In the genomic region with DNA sequence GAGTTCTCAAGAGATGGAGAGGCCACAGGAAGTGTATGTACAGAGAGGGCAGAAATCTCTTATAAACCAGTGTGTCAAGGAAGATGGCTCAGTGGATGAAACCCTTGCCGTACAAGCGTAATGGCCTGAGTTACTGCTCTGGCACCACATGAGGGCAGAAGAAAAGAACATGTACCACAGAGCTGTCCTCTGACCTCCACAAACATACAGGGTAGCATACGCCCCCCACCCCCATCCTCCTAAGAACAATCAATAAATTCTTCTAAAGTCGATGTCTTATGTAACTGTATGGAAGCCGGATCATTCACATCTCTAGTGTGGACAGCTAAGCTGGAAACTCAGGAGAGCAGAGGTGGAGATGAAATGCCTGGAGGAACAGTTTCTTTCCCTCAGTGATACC, we compare ENCODE assay signal across 23 mouse cellular contexts.
A peak's percentile ranks its signal among the peaks of the same experiment; 100 is the strongest.
DNase-seq lines count a peak whose midpoint lies in the region; ATAC-seq and TF ChIP-seq lines count a peak whose summit lies in the region.
"Had no signal": no experiment of that assay in that cellular context is flagged by ENCODE, and none has a peak within 500 bp of the region (broad histone marks: within the 10 kb centered on the region; RNA-seq: fewer than 3 reads in every experiment).

No protein-coding gene starts in this region.

- peak; percentile 32; the same call in 1 of the 2 replicates for TF ChIP-seq CTCF in liver, postnatal 0 days (IDR thresholded peaks at IDR 0.05; ENCODE audit: low read depth)
- TF ChIP-seq CTCF in intestine, postnatal 0 days (IDR thresholded peaks at IDR 0.05; ENCODE audit: low read depth), result no peak

- H3K27ac ChIP-seq in liver, embryonic 12.5 days, result no peak overlapping the region
- H3K27ac ChIP-seq in liver, embryonic 11.5 days (ENCODE audit: low read depth, low read length), result no peak overlapping the region
- H3K27ac ChIP-seq in liver, embryonic 13.5 days, result no peak overlapping the region; the same call in 1 of the 2 replicates
- no peak overlapping the region for H3K27ac ChIP-seq in liver, embryonic 15.5 days (replicated peaks)
- no peak overlapping the region for H3K27ac ChIP-seq in liver, postnatal 0 days (ENCODE audit: low read depth)
- no peak overlapping the region for H3K27ac ChIP-seq in intestine, postnatal 0 days (ENCODE audit: low read depth, low read length)
- H3K27ac ChIP-seq: embryonic facial prominence, embryonic 13.5 days; embryonic facial prominence, embryonic 15.5 days; forebrain, embryonic 10.5 days; forebrain, embryonic 13.5 days; forebrain, embryonic 15.5 days had no signal

- H3K9ac ChIP-seq in liver, embryonic 12.5 days, result no peak overlapping the region
- H3K9ac ChIP-seq in liver, embryonic 11.5 days (ENCODE audit: low read depth, low read length), result no peak overlapping the region
- H3K9ac ChIP-seq in liver, embryonic 13.5 days, result no peak overlapping the region
- H3K9ac ChIP-seq in liver, embryonic 15.5 days, result no peak overlapping the region
- no peak overlapping the region for H3K9ac ChIP-seq in liver, postnatal 0 days (replicated peaks)
- H3K9ac ChIP-seq in intestine, postnatal 0 days (ENCODE audit: low read depth, low read length), result no peak overlapping the region
- H3K9ac ChIP-seq: embryonic facial prominence, embryonic 13.5 days; embryonic facial prominence, embryonic 15.5 days; forebrain, embryonic 13.5 days; forebrain, embryonic 15.5 days had no signal

- no peak for DNase-seq in liver, embryonic 11.5 days (ENCODE audit: low spot score)
- no peak for DNase-seq in liver, embryonic 13.5 days
- no peak for DNase-seq in liver, postnatal 0 days
- no peak for DNase-seq in thymus, postnatal 4 days
- DNase-seq: adrenal gland, adult 2 months; adrenal gland, postnatal 10 days; adrenal gland, postnatal 25 days; cerebellum, adult 11 months; cerebellum, adult 18-20 months; cerebellum, adult 8-10 months; cerebellum, adult 9-11 months; cerebellum, postnatal 14 days; cerebellum, postnatal 36 days; embryo, embryonic 11 days had no signal

- peaks cover 1% of the 10 kb centered on the region; the same call in 1 of the 2 replicates for H3K4me1 ChIP-seq in liver, embryonic 12.5 days
- no peaks in the 10 kb centered on the region for H3K4me1 ChIP-seq in liver, embryonic 11.5 days (replicated peaks; ENCODE audit: control insufficient read depth, insufficient read depth, low read length)
- H3K4me1 ChIP-seq in liver, embryonic 13.5 days (replicated peaks), result peaks cover 1% of the 10 kb centered on the region; the same call in 1 of the 2 replicates
- no peaks in the 10 kb centered on the region for H3K4me1 ChIP-seq in liver, embryonic 15.5 days (replicated peaks)
- H3K4me1 ChIP-seq in liver, postnatal 0 days (ENCODE audit: insufficient read depth), result 0 out of 2 replicates have a peak, but pooled peaks cover 3% of the 10 kb centered on the region
- H3K4me1 ChIP-seq in intestine, postnatal 0 days (replicated peaks; ENCODE audit: control insufficient read depth, insufficient read depth, low read length), result no peaks in the 10 kb centered on the region
- H3K4me1 ChIP-seq: embryonic facial prominence, embryonic 13.5 days; embryonic facial prominence, embryonic 15.5 days; forebrain, embryonic 10.5 days; forebrain, embryonic 13.5 days; forebrain, embryonic 15.5 days had no signal

- no peak overlapping the region for H3K4me3 ChIP-seq in liver, embryonic 12.5 days
- H3K4me3 ChIP-seq in liver, embryonic 11.5 days (ENCODE audit: low read depth, low read length), result no peak overlapping the region
- H3K4me3 ChIP-seq in liver, embryonic 13.5 days (replicated peaks), result no peak overlapping the region
- H3K4me3 ChIP-seq in liver, embryonic 15.5 days (replicated peaks), result no peak overlapping the region
- no peak overlapping the region for H3K4me3 ChIP-seq in liver, postnatal 0 days (ENCODE audit: low read depth, low read length)
- no peak overlapping the region for H3K4me3 ChIP-seq in intestine, postnatal 0 days (ENCODE audit: low read depth, low read length)
- H3K4me3 ChIP-seq: embryonic facial prominence, embryonic 13.5 days; embryonic facial prominence, embryonic 15.5 days; erythroblast, embryonic 14.5 days; forebrain, embryonic 10.5 days; forebrain, embryonic 13.5 days; forebrain, embryonic 15.5 days had no signal

- no peaks in the 10 kb centered on the region for H3K36me3 ChIP-seq in liver, embryonic 12.5 days
- no peaks in the 10 kb centered on the region for H3K36me3 ChIP-seq in liver, embryonic 11.5 days (ENCODE audit: control insufficient read depth, insufficient read depth, low read length)
- H3K36me3 ChIP-seq in liver, embryonic 13.5 days, result no peaks in the 10 kb centered on the region
- H3K36me3 ChIP-seq in liver, embryonic 15.5 days (replicated peaks), result no peaks in the 10 kb centered on the region
- H3K36me3 ChIP-seq in liver, postnatal 0 days (replicated peaks; ENCODE audit: insufficient read depth, low read length), result no peaks in the 10 kb centered on the region
- no peaks in the 10 kb centered on the region for H3K36me3 ChIP-seq in intestine, postnatal 0 days (ENCODE audit: control insufficient read depth, insufficient read depth)
- H3K36me3 ChIP-seq: embryonic facial prominence, embryonic 13.5 days; embryonic facial prominence, embryonic 15.5 days; forebrain, embryonic 10.5 days; forebrain, embryonic 15.5 days had no signal

- ATAC-seq in liver, embryonic 12.5 days, result peak; percentile 46; the same call in 1 of the 2 replicates
- ATAC-seq in liver, embryonic 11.5 days (replicated peaks; ENCODE audit: low FRiP score), result no peak
- ATAC-seq in liver, embryonic 13.5 days (ENCODE audit: low read depth), result peak; percentile 41; the same call in 1 of the 2 replicates
- peak; percentile 61 for ATAC-seq in liver, embryonic 15.5 days (ENCODE audit: insufficient read depth)
- peak; percentile 78 for ATAC-seq in liver, postnatal 0 days
- ATAC-seq in intestine, postnatal 0 days, result no peak
- ATAC-seq: forebrain, embryonic 13.5 days had no signal

- 80% methylated on average over 5 of the region's 5 CpGs for whole genome bisulfite sequencing in liver, embryonic 12.5 days (ENCODE audit: insufficient replicate concordance)
- WGBS in liver, embryonic 11.5 days, result 83% methylated on average over 5 of the region's 5 CpGs
- WGBS in liver, embryonic 13.5 days (ENCODE audit: insufficient replicate concordance), result 73% methylated on average over 5 of the region's 5 CpGs
- 67% methylated on average over 5 of the region's 5 CpGs for WGBS in liver, embryonic 15.5 days (ENCODE audit: insufficient replicate concordance)
- WGBS in liver, postnatal 0 days (ENCODE audit: insufficient replicate concordance), result 61% methylated on average over 5 of the region's 5 CpGs
- WGBS in intestine, postnatal 0 days, result 92% methylated on average over 5 of the region's 5 CpGs

- H3K27me3 ChIP-seq in liver, embryonic 12.5 days (replicated peaks), result no peaks in the 10 kb centered on the region
- H3K27me3 ChIP-seq in liver, embryonic 11.5 days (replicated peaks; ENCODE audit: control insufficient read depth, insufficient read depth, low read length), result no peaks in the 10 kb centered on the region
- H3K27me3 ChIP-seq in liver, embryonic 13.5 days, result no peaks in the 10 kb centered on the region
- H3K27me3 ChIP-seq in liver, embryonic 15.5 days, result no peaks in the 10 kb centered on the region
- no peaks in the 10 kb centered on the region for H3K27me3 ChIP-seq in liver, postnatal 0 days (ENCODE audit: insufficient read depth, low read length)
- H3K27me3 ChIP-seq in intestine, postnatal 0 days (replicated peaks; ENCODE audit: control insufficient read depth, insufficient read depth, low read length), result no peaks in the 10 kb centered on the region
- H3K27me3 ChIP-seq: embryonic facial prominence, embryonic 13.5 days; embryonic facial prominence, embryonic 15.5 days; forebrain, embryonic 13.5 days; forebrain, embryonic 15.5 days had no signal

- no peaks in the 10 kb centered on the region for H3K9me3 ChIP-seq in liver, embryonic 12.5 days (replicated peaks)
- H3K9me3 ChIP-seq in liver, embryonic 11.5 days (ENCODE audit: control insufficient read depth, low read length), result no peaks in the 10 kb centered on the region
- no peaks in the 10 kb centered on the region for H3K9me3 ChIP-seq in liver, embryonic 13.5 days (replicated peaks)
- H3K9me3 ChIP-seq in liver, embryonic 15.5 days (replicated peaks), result no peaks in the 10 kb centered on the region
- H3K9me3 ChIP-seq in liver, postnatal 0 days (ENCODE audit: low read length), result no peaks in the 10 kb centered on the region
- no peaks in the 10 kb centered on the region for H3K9me3 ChIP-seq in intestine, postnatal 0 days (ENCODE audit: control insufficient read depth)
- H3K9me3 ChIP-seq: embryonic facial prominence, embryonic 13.5 days; embryonic facial prominence, embryonic 15.5 days; forebrain, embryonic 10.5 days; forebrain, embryonic 13.5 days; forebrain, embryonic 15.5 days had no signal

- H3K4me2 ChIP-seq in liver, embryonic 12.5 days, result no peak overlapping the region
- H3K4me2 ChIP-seq in liver, embryonic 11.5 days, result no peak overlapping the region
- no peak overlapping the region for H3K4me2 ChIP-seq in liver, embryonic 13.5 days
- no peak overlapping the region for H3K4me2 ChIP-seq in liver, embryonic 15.5 days
- H3K4me2 ChIP-seq in liver, postnatal 0 days (ENCODE audit: low read depth, low read length), result no peak overlapping the region
- no peak overlapping the region for H3K4me2 ChIP-seq in intestine, postnatal 0 days (replicated peaks; ENCODE audit: low read depth)
- H3K4me2 ChIP-seq: embryonic facial prominence, embryonic 13.5 days; embryonic facial prominence, embryonic 15.5 days; forebrain, embryonic 13.5 days; forebrain, embryonic 15.5 days had no signal

- 0 out of 2 replicates have a peak, but pooled peaks have one; percentile 21 for TF ChIP-seq EP300 in liver, postnatal 0 days (IDR thresholded peaks at IDR 0.05; ENCODE audit: low read depth)

Comparison
In these comparisons a context has a peak if more than half of its experiments do, and no peak if none do; other contexts are left out.
1. ATAC-seq: peak in liver, embryonic 12.5 days (single experiment), liver, embryonic 13.5 days (single experiment), liver, embryonic 15.5 days (single experiment) and liver, postnatal 0 days (single experiment); none in liver, embryonic 11.5 days (single experiment) and intestine, postnatal 0 days (single experiment).